Mouse (Mus musculus): ENCODE data around the gene Lrrc2. TPM values are rescaled to one million over a fixed set of nuclear protein-coding genes. Genes with fewer than 3 reads are reported as not detected.

The Lrrc2 gene
- polyA plus RNA-seq, 1 experiment from 2014 or later, result 0.35 TPM

GRCm38 (mm10) chr9:110933850-110934437, 17.4 kb upstream of the Lrrc2 start:
- Histone ChIP-seq H3K27ac (replicated peaks) (no peak overlapping the region; the same call in 1 of the 2 replicates), H3K36me3 (no peaks in the 10 kb centered on the region), H3K9me3 (replicated peaks) (no peaks in the 10 kb centered on the region), H3K4me1 (peaks cover 18% of the 10 kb centered on the region), H3K27me3 (ENCODE audit: low read depth, poor library complexity, severe bottlenecking) (no peaks in the 10 kb centered on the region), H3K4me3 (no peak overlapping the region)
- WGBS, result 82% methylated on average over 12 of the region's 12 CpGs
- no peak for DNase-seq (ENCODE audit: low spot score)

GRCm38 (mm10) chr9:110935941-110936340, 15.4 kb upstream of the Lrrc2 start:
- no peak for DNase-seq (ENCODE audit: low spot score)

GRCm38 (mm10) chr9:110937506-110938490, 13.5 kb upstream of the Lrrc2 start:
- peaks cover 15% of the 10 kb centered on the region for H3K4me1 ChIP-seq
- no peaks in the 10 kb centered on the region for H3K36me3 ChIP-seq
- 60% methylated on average over 12 of the region's 12 CpGs for whole genome bisulfite sequencing
- H3K27me3 ChIP-seq (ENCODE audit: low read depth, poor library complexity, severe bottlenecking), result peaks cover 24% of the 10 kb centered on the region
- no peak overlapping the region for H3K4me3 ChIP-seq
- peak; percentile 33 for DNase-seq (ENCODE audit: low spot score)
- H3K27ac ChIP-seq (replicated peaks), result no peak overlapping the region
- H3K9me3 ChIP-seq (replicated peaks), result no peaks in the 10 kb centered on the region

More at GRCm38 (mm10) chr9:110935941-110936340, 15.4 kb upstream of the Lrrc2 start:
- peaks cover 6% of the 10 kb centered on the region for H3K27me3 ChIP-seq (ENCODE audit: low read depth, poor library complexity, severe bottlenecking)
- WGBS, result 87% methylated on average over 7 of the region's 7 CpGs
- H3K9me3 ChIP-seq (replicated peaks), result no peaks in the 10 kb centered on the region
- H3K27ac ChIP-seq (replicated peaks), result no peak overlapping the region
- H3K4me3 ChIP-seq, result no peak overlapping the region
- H3K4me1 ChIP-seq, result peaks cover 19% of the 10 kb centered on the region
- H3K36me3 ChIP-seq, result no peaks in the 10 kb centered on the region

GRCm38 (mm10) chr9:110944265-110944664, 7.1 kb upstream of the Lrrc2 start:
- no peak overlapping the region for H3K4me3 ChIP-seq
- DNase-seq (ENCODE audit: low spot score), result no peak
- H3K9me3 ChIP-seq (replicated peaks), result no peaks in the 10 kb centered on the region
- no peak overlapping the region for H3K27ac ChIP-seq (replicated peaks)
- H3K27me3 ChIP-seq (ENCODE audit: low read depth, poor library complexity, severe bottlenecking), result peaks cover 89% of the 10 kb centered on the region
- H3K36me3 ChIP-seq, result no peaks in the 10 kb centered on the region
- peaks cover 33% of the 10 kb centered on the region for H3K4me1 ChIP-seq
- 33% methylated on average over 13 of the region's 13 CpGs for WGBS

- Histone ChIP-seq H3K27me3 (ENCODE audit: low read depth, poor library complexity, severe bottlenecking) (peaks cover 99% of the 10 kb centered on the region), H3K27ac (replicated peaks) (no peak overlapping the region), H3K36me3 (no peaks in the 10 kb centered on the region), H3K4me1 (peaks cover 34% of the 10 kb centered on the region), H3K4me3 (no peak overlapping the region), H3K9me3 (replicated peaks) (no peaks in the 10 kb centered on the region)
- WGBS, result 19% methylated on average over 18 of the region's 18 CpGs
- no peak for DNase-seq (ENCODE audit: low spot score)
These were observed 6.0 kb upstream of the Lrrc2 start for GRCm38 (mm10) chr9:110945343-110945742.

- no peak for DNase-seq (ENCODE audit: low spot score)
- Histone ChIP-seq H3K4me1 (peaks cover 34% of the 10 kb centered on the region), H3K4me3 (peak within 1 kb of the TSS; percentile 35), H3K9me3 (replicated peaks) (no peaks in the 10 kb centered on the region), H3K27ac (replicated peaks) (peak within 1 kb of the TSS; percentile 61), H3K27me3 (ENCODE audit: low read depth, poor library complexity, severe bottlenecking) (peaks cover 97% of the 10 kb centered on the region), H3K36me3 (no peaks in the 10 kb centered on the region)
- WGBS, result 10% methylated on average over 11 of the region's 11 CpGs
These were observed 5.4 kb upstream of the Lrrc2 start, which contains the start of gene Tdgf1 for GRCm38 (mm10) chr9:110945926-110946325. Tdgf1 (minus strand) TSS chr9:110946158.

GRCm38 (mm10) chr9:110946548-110947044, 4.7 kb upstream of the Lrrc2 start:
- Histone ChIP-seq H3K4me3 (peak overlapping the region; percentile 35), H3K27me3 (ENCODE audit: low read depth, poor library complexity, severe bottlenecking) (peaks cover 97% of the 10 kb centered on the region), H3K4me1 (peaks cover 34% of the 10 kb centered on the region), H3K9me3 (replicated peaks) (no peaks in the 10 kb centered on the region), H3K27ac (replicated peaks) (peak overlapping the region; percentile 61), H3K36me3 (no peaks in the 10 kb centered on the region)
- peak; percentile 57 for DNase-seq (ENCODE audit: low spot score)
- 2% methylated on average over 20 of the region's 20 CpGs for WGBS

- peak overlapping the region; percentile 61; the same call in 1 of the 2 replicates for H3K27ac ChIP-seq (replicated peaks)
- H3K4me3 ChIP-seq, result peak overlapping the region; percentile 35
- H3K9me3 ChIP-seq (replicated peaks), result no peaks in the 10 kb centered on the region
- no peaks in the 10 kb centered on the region for H3K36me3 ChIP-seq
- DNase-seq (ENCODE audit: low spot score), result peak; percentile 50
- peaks cover 97% of the 10 kb centered on the region for H3K27me3 ChIP-seq (ENCODE audit: low read depth, poor library complexity, severe bottlenecking)
- H3K4me1 ChIP-seq, result peaks cover 34% of the 10 kb centered on the region
- WGBS, result 0% methylated on average over 6 of the region's 6 CpGs
These were observed 4.1 kb upstream of the Lrrc2 start for GRCm38 (mm10) chr9:110947261-110947661.

- WGBS, result 13% methylated on average over 6 of the region's 6 CpGs
- peaks cover 34% of the 10 kb centered on the region for H3K4me1 ChIP-seq
- peaks cover 97% of the 10 kb centered on the region for H3K27me3 ChIP-seq (ENCODE audit: low read depth, poor library complexity, severe bottlenecking)
- DNase-seq (ENCODE audit: low spot score), result no peak
- no peaks in the 10 kb centered on the region for H3K9me3 ChIP-seq (replicated peaks)
- H3K4me3 ChIP-seq, result no peak overlapping the region
- H3K27ac ChIP-seq (replicated peaks), result no peak overlapping the region
- H3K36me3 ChIP-seq, result no peaks in the 10 kb centered on the region
These were observed 3.4 kb upstream of the Lrrc2 start for GRCm38 (mm10) chr9:110947900-110948299.

GRCm38 (mm10) chr9:110948813-110949310, 2.5 kb upstream of the Lrrc2 start:
- H3K9me3 ChIP-seq (replicated peaks), result no peaks in the 10 kb centered on the region
- H3K27me3 ChIP-seq (ENCODE audit: low read depth, poor library complexity, severe bottlenecking), result peaks cover 96% of the 10 kb centered on the region
- WGBS, result 66% methylated on average over 8 of the region's 8 CpGs
- no peak for DNase-seq (ENCODE audit: low spot score)
- H3K36me3 ChIP-seq, result no peaks in the 10 kb centered on the region
- peaks cover 40% of the 10 kb centered on the region for H3K4me1 ChIP-seq
- no peak overlapping the region for H3K27ac ChIP-seq (replicated peaks)
- no peak overlapping the region for H3K4me3 ChIP-seq

- no peak for DNase-seq (ENCODE audit: low spot score)
- Histone ChIP-seq H3K4me1 (peaks cover 52% of the 10 kb centered on the region), H3K27me3 (ENCODE audit: low read depth, poor library complexity, severe bottlenecking) (peaks cover 92% of the 10 kb centered on the region), H3K36me3 (no peaks in the 10 kb centered on the region), H3K4me3 (no peak overlapping the region), H3K9me3 (replicated peaks) (no peaks in the 10 kb centered on the region), H3K27ac (replicated peaks) (no peak overlapping the region)
- 86% methylated on average over 3 of the region's 3 CpGs for WGBS
These were observed 1.2 kb upstream of the Lrrc2 start for GRCm38 (mm10) chr9:110950109-110950508.

- WGBS, result 95% methylated on average over 13 of the region's 13 CpGs
- Histone ChIP-seq H3K27ac (replicated peaks) (no peak overlapping the region), H3K27me3 (ENCODE audit: low read depth, poor library complexity, severe bottlenecking) (peaks cover 86% of the 10 kb centered on the region), H3K4me1 (peaks cover 41% of the 10 kb centered on the region), H3K4me3 (no peak overlapping the region), H3K36me3 (no peaks in the 10 kb centered on the region), H3K9me3 (replicated peaks) (no peaks in the 10 kb centered on the region)
- no peak for DNase-seq (ENCODE audit: low spot score)
These were observed 521 bp downstream of the Lrrc2 start for GRCm38 (mm10) chr9:110951866-110952265.
